Mouse (Mus musculus) heart, postnatal 14 days (tissue): ENCODE data around the gene Pxmp4. TPM values are rescaled to one million over a fixed set of nuclear protein-coding genes. Genes with fewer than 3 reads are reported as not detected.

Experiments used
- DNase-seq, 2 experiments: peaks; one replicate each; pipeline ENCODE4 v3.0.0; 2021 to 2022
- intact Hi-C: fragments of 180-260 bp; cut with DNase I; formaldehyde crosslinking; loops from one replicate; pipeline ENCODE4 v1.15.1; 2025
- total RNA-seq, 2 experiments: library from RNA; stranded (reverse); gene quantifications; 2 replicates each; pipeline ENCODE4 v1.2.3; 2021

Pxmp4 gene
- total RNA-seq, 2 experiments from 2014 or later, result 23.8 to 28.5 TPM

GRCm38 (mm10) chr2:154614841-154615576 is 11.5 kb upstream of the Pxmp4 start:
- DNase-seq, result no peak
- intact Hi-C loops, result loop anchor here (5.0 kb wide), 1 partner anchor 198 kb away; no protein-coding TSS in a partner anchor

GRCm38 (mm10) chr2:154613118-154614115 is 9.9 kb upstream of the Pxmp4 start, which contains the start of the genes Zfp341 and 4930519P11Rik:
Gene Zfp341 (plus strand): TSS chr2:154613297.
Gene 4930519P11Rik (minus strand): TSS chr2:154613437.
- DNase-seq, result peak; percentile 93 to 94
- intact Hi-C loops, result loop anchor here (2.0 to 5.0 kb wide), 2 partner anchors 45 to 196 kb away; partner anchors contain the start of gene E2f1

- intact Hi-C loops, result loop anchor here (1.0 to 5.0 kb wide), 2 partner anchors 13 to 52 kb away; partner anchors contain the start of gene Necab3
- DNase-seq, result no peak
These were observed 5.7 kb upstream of the Pxmp4 start for GRCm38 (mm10) chr2:154609050-154609767.

GRCm38 (mm10) chr2:154606965-154607364 is 3.5 kb upstream of the Pxmp4 start:
- DNase-seq, result no peak
- intact Hi-C loops, result loop anchor here (5.0 kb wide), 1 partner anchor 50 kb away; the partner anchor contains the start of gene Necab3

GRCm38 (mm10) chr2:154604156-154604555 is 648 bp upstream of the Pxmp4 start:
- no peak for DNase-seq
- intact Hi-C loops, result no loop called here

GRCm38 (mm10) chr2:154603007-154603637 is 386 bp downstream of the Pxmp4 start:
- intact Hi-C loops, result no loop called here
- DNase-seq, result no peak

- intact Hi-C loops, result no loop called here
- no peak for DNase-seq
These were observed 2.2 kb downstream of the Pxmp4 start for GRCm38 (mm10) chr2:154601324-154601723.

- DNase-seq, result no peak
- intact Hi-C loops, result no loop called here
These were observed 2.9 kb downstream of the Pxmp4 start for GRCm38 (mm10) chr2:154600586-154600985.

- intact Hi-C loops, result no loop called here
- no peak for DNase-seq
These were observed 6.1 kb downstream of the Pxmp4 start for GRCm38 (mm10) chr2:154597399-154597798.

- DNase-seq, result no peak
These were observed 7.7 kb downstream of the Pxmp4 start for GRCm38 (mm10) chr2:154595775-154596174.

GRCm38 (mm10) chr2:154593025-154593424 is 10.5 kb downstream of the Pxmp4 start:
- DNase-seq, result peak; percentile 27 to 46
- intact Hi-C loops, result no loop called here

More at GRCm38 (mm10) chr2:154595775-154596174, 7.7 kb downstream of the Pxmp4 start:
- intact Hi-C loops, result loop anchor here (1.0 kb wide), 1 partner anchor 14 kb away; no protein-coding TSS in a partner anchor

- intact Hi-C loops, result no loop called here
These were observed 12.3 kb downstream of the Pxmp4 start for GRCm38 (mm10) chr2:154591239-154591638.

GRCm38 (mm10) chr2:154589051-154589450 is 14.5 kb downstream of the Pxmp4 start:
- intact Hi-C loops, result no loop called here
- DNase-seq, result no peak

More at GRCm38 (mm10) chr2:154591239-154591638, 12.3 kb downstream of the Pxmp4 start:
- no peak for DNase-seq

GRCm38 (mm10) chr2:154586405-154586804 is 17.1 kb downstream of the Pxmp4 start:
- intact Hi-C loops, result no loop called here
- peak in 1 of 2 experiments; percentile 59 for DNase-seq

GRCm38 (mm10) chr2:154584931-154585601 is 18.4 kb downstream of the Pxmp4 start:
- intact Hi-C loops, result no loop called here
- no peak for DNase-seq

- intact Hi-C loops, result no loop called here
- DNase-seq, result no peak
These were observed 19.3 kb downstream of the Pxmp4 start for GRCm38 (mm10) chr2:154583906-154584872.

GRCm38 (mm10) chr2:154581421-154581820 is 22.1 kb downstream of the Pxmp4 start:
- intact Hi-C loops, result no loop called here
- DNase-seq, result no peak

- intact Hi-C loops, result no loop called here
- peak; percentile 36 to 65 for DNase-seq
These were observed 22.9 kb downstream of the Pxmp4 start for GRCm38 (mm10) chr2:154580586-154580985.
